Mouse (Mus musculus): ENCODE data around the gene Kdm4b. TPM values are rescaled to one million over a fixed set of nuclear protein-coding genes. Genes with fewer than 3 reads are reported as not detected.

The Kdm4b gene
- total RNA-seq, 1 experiment from 2014 or later: 27.2 TPM

DNA sequence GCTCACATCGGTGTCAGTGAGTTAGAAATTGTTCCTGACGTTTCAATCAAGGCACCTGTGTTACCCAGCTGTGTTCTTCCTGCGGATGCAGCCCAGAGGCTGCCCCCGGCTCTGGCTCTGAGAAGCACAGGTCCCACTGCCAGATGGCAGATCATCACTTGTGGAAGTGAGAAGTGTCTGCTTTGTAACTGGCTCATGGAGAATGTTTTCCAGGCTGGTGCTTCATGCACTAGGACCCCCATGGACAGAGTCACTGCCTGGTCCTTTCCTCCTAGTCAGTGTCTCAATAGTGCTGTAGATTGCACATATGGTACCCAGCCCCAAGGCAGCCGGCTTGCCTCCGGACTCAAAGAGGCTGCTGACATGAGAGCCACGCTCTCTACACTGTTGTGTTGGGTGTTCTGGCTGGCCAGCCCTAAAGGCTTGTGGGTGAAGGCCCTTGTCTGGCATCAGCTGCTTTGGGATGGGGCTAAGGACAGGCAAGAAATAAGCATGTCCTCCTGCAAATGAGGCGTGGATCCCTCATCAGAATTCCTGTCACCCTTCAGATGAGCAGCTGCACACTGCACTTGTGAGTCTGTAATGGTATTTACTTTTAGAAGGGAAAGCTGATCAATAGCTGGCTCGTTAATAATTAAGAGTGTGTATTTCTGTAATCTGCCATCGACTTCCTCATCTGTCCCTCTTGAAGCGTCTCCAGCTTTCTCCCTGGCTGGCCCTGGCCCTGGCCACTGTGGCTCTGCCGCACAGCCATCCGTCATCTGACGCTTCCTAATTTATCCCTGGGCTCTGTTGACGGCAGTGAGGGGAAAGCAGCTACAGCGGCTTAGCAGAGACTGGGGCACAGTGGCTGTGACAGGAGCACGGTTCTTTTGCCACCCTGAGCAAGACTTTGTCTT lies 47.5 kb downstream of the Kdm4b start:
- no peak for ATAC-seq (ENCODE audit: extremely low read depth, insufficient number of reproducible peaks, low FRiP score, poor library complexity, severe bottlenecking)

- no peak for ATAC-seq (ENCODE audit: extremely low read depth, insufficient number of reproducible peaks, low FRiP score, poor library complexity, severe bottlenecking)
These were observed 49.0 kb downstream of the Kdm4b start for GRCm38 (mm10) chr17:56374851-56375250.

GRCm38 (mm10) chr17:56379281-56379834 lies 53.5 kb downstream of the Kdm4b start:
- no peak for ATAC-seq (ENCODE audit: extremely low read depth, insufficient number of reproducible peaks, low FRiP score, poor library complexity, severe bottlenecking)

DNA sequence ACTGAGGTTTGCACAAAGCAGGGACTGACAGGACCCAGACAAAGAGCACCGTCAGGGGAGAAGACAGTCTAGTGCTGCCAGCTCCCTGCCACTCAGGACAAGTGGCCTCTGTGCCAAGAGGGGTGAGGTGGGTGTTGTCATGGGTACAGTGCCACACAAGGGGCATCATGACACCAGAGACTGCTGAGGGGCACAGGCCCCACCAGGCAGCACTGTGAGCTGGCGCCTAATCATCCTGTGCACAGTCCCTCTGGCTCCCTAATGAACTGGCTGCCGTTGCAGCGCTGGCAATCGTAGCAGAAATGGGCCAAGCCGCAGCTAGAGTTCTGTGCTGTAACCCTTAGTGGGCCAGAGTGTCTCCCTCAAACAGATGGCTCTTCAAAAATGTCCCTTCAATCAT lies 54.4 kb downstream of the Kdm4b start:
- ATAC-seq (ENCODE audit: extremely low read depth, insufficient number of reproducible peaks, low FRiP score, poor library complexity, severe bottlenecking): no peak

DNA sequence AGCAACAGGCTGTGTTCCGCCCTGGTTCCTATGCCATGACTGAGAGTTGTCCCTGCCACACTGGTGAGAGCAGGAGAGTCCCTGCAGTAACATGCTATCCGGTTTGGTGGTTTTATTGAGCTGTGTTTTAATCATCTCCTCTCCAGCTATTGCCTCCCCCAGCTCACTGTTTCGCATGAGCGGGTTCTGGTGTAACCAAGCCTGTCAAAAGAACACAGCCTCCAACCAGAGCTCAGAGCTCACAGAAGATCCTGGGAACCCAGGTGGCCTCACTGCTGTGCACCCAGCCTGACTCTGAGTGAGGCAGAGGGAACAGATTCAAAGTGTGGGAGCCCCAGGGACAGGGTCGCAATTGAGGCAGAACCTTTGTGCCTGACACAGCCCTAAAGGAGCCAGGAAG lies 55.3 kb downstream of the Kdm4b start:
- ATAC-seq (ENCODE audit: extremely low read depth, insufficient number of reproducible peaks, low FRiP score, poor library complexity, severe bottlenecking): no peak

DNA sequence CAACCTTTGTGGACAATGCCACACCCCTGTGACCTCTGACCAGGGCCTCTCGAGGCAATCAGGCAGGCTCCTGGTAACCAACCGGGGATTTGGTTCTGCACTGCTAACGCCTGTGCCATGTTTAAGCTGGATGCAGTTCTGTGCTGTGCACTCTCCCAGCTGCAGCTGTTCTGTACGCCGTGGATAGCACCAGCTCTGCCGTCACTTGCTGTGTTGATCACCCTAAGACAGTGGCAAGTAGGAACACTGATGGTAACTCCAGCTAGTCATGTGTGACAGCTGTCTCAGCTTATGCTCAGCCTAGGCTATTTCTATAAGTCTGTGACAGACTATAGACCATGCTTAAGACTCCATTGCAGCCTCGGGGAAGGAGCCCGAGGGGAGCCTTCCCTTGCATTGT lies 57.1 kb downstream of the Kdm4b start:
- ATAC-seq (ENCODE audit: extremely low read depth, insufficient number of reproducible peaks, low FRiP score, poor library complexity, severe bottlenecking): no peak

- ATAC-seq (ENCODE audit: extremely low read depth, insufficient number of reproducible peaks, low FRiP score, poor library complexity, severe bottlenecking): no peak
These were observed 59.0 kb downstream of the Kdm4b start for GRCm38 (mm10) chr17:56384903-56385302.

- ATAC-seq (ENCODE audit: extremely low read depth, insufficient number of reproducible peaks, low FRiP score, poor library complexity, severe bottlenecking): no peak
These were observed 61.8 kb downstream of the Kdm4b start for GRCm38 (mm10) chr17:56387612-56388011.

DNA sequence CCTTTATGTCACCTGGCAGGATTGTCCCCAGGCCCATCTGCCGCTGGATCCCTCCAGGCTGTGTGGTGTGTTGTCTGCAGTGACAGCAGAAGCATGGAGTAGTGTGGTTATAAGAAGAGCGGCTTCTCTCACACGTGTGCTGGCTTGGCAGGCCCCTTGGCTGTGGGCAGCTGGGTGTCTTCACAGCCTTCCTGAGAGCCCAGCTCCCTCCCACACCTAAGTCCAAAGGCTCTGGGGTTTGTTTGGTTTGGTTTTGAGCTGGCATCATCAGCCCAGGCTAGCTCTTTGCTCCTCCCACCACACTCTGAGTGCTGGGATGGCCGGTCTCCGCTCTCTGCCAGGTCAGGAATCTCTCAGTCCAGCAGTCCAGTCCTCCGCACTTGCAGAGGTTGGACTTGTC lies 67.4 kb downstream of the Kdm4b start:
- no peak for ATAC-seq (ENCODE audit: extremely low read depth, insufficient number of reproducible peaks, low FRiP score, poor library complexity, severe bottlenecking)

DNA sequence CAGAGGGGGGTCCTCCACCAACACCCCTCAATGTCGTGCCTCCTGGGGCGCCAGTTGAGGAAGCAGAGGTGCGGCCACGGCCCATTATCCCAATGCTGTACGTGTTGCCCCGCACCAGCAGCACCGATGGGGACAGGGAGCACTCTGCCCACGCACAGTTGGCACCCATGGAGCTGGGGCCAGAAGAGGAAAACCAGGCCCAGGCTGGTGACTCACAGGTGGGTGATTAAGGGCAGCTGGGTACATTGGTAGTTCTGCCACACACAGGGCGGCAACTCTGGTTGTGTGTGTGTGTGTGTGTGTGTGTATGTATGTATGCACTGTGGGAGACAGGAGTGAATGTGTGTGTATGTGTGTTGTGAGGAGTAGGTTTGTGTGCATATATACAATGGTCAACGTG lies 68.0 kb downstream of the Kdm4b start:
- ATAC-seq (ENCODE audit: extremely low read depth, insufficient number of reproducible peaks, low FRiP score, poor library complexity, severe bottlenecking): no peak

- ATAC-seq (ENCODE audit: extremely low read depth, insufficient number of reproducible peaks, low FRiP score, poor library complexity, severe bottlenecking): no peak
These were observed 70.2 kb downstream of the Kdm4b start for GRCm38 (mm10) chr17:56396051-56396450.

- ATAC-seq (ENCODE audit: extremely low read depth, insufficient number of reproducible peaks, low FRiP score, poor library complexity, severe bottlenecking): no peak
These were observed 74.4 kb downstream of the Kdm4b start for GRCm38 (mm10) chr17:56400221-56400620.

DNA sequence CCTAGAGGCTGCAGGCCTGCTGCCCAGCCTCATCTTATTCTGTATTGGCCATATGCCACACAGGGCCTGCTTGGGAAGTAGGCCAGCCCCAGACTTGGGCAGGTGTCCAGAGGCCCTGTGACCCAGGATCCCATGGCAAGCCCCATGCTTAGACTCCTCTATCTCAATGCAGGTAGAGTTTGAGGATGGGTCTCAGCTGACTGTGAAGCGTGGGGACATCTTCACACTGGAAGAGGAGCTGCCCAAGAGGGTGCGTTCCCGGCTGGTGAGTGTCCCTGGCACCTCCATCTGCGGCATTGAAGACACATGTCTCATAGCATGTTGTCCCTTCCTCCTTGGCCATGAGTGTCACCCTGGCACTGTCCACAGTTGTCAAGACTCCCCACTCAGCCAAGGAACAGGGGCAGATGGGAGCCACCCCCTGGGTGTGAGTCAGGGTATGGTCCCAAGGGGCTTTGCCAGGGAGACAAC lies 75.2 kb downstream of the Kdm4b start:
- no peak for ATAC-seq (ENCODE audit: extremely low read depth, insufficient number of reproducible peaks, low FRiP score, poor library complexity, severe bottlenecking)

- no peak for ATAC-seq (ENCODE audit: extremely low read depth, insufficient number of reproducible peaks, low FRiP score, poor library complexity, severe bottlenecking)
These were observed 79.5 kb downstream of the Kdm4b start for GRCm38 (mm10) chr17:56405341-56405740.

GRCm38 (mm10) chr17:56405856-56406840 lies 80.3 kb downstream of the Kdm4b start:
- ATAC-seq (ENCODE audit: extremely low read depth, insufficient number of reproducible peaks, low FRiP score, poor library complexity, severe bottlenecking): no peak

- no peak for ATAC-seq (ENCODE audit: extremely low read depth, insufficient number of reproducible peaks, low FRiP score, poor library complexity, severe bottlenecking)
These were observed 81.0 kb downstream of the Kdm4b start for GRCm38 (mm10) chr17:56406878-56407277.

DNA sequence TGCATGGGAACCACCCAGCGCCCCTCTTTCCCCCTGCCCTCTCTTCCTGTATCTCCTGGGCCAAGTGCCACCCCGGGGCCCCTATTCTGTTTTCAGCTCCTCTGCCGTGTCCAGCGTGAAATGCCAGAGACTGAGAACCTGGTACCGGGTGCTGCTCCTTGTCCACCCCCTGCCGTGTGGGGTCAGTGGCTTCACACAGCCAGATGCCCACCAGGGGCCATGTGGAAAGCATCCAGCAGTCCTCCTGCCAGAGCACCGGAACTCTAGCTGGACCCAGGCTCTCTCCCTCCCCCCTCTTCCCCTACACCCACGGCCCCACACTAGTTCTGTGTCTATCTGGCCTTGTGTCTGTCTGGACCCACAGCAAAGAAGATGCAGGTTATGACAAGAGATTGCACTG lies 81.5 kb downstream of the Kdm4b start:
- ATAC-seq (ENCODE audit: extremely low read depth, insufficient number of reproducible peaks, low FRiP score, poor library complexity, severe bottlenecking): no peak

DNA sequence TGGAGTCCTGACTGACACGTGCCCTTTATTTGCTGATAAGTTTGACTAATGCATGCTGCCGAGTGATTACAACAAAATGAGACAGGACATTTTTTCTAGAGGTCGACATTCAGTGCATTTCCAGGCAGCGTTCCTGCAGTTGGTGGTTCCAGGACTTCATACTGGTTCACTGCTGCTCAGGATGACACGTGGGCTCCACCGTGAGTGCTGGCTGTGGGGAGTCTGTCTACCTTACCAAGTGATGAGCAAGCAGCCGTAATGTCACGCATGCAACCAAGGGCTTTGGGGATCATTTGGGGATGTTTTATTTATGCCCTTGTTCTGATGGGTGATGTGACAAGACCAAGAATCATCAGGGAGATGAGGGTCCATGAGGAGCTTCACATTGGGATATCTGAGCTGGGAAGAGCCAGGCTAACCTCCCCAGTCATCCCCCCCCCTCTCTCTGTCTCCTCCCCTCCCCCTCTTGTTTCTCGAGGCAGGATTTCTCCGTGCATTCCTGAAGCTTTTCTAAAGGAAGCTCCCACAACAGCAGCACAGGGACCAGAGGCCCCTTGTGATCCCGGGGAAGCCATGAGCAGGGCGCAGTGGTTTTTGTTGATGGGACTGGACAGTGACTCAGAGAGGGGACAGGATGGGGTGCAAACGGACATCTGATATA lies 83.2 kb downstream of the Kdm4b start:
- ATAC-seq (ENCODE audit: extremely low read depth, insufficient number of reproducible peaks, low FRiP score, poor library complexity, severe bottlenecking): no peak

GRCm38 (mm10) chr17:56409759-56410158 lies 83.9 kb downstream of the Kdm4b start:
- ATAC-seq (ENCODE audit: extremely low read depth, insufficient number of reproducible peaks, low FRiP score, poor library complexity, severe bottlenecking): no peak

All from neutrophil, adult 5-6 weeks (primary cell).